In the genomic region with DNA sequence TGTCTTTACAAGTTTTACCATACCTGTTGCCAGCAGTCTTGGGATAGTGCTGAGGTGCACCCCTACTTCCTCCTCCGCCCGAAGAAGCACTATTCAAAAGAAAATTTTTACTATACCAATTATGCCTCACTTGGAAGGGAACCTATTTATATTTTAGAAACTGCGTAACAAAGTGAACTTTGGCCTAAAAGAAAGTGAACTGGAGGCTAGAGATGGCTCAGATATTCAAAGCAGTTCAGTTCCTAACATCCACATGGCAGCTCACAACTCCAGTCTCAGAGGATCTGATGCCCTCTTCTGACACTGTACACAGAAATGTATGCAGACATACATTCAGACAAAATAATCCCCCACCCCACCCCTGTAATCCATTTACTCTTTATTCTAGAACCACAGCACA, we compare ENCODE assay signal across 8 mouse cellular contexts. TPM values are rescaled to one million over a fixed set of nuclear protein-coding genes. Genes with fewer than 3 reads are reported as not detected.
DNase-seq lines count a peak whose midpoint lies in the region; ATAC-seq lines count a peak whose summit lies in the region.

No protein-coding gene starts in this region.

- DNase-seq in kidney, postnatal 36 days: no peak
- DNase-seq in embryonic facial prominence, embryonic 11.5 days (ENCODE audit: low spot score): no peak
- peak; percentile 25 for DNase-seq in naive thymus-derived CD4-positive, alpha-beta T cell, adult 2 months (ENCODE audit: low read depth)
- DNase-seq in yolk sac, embryonic 10.5 days (ENCODE audit: low spot score): no peak
- DNase-seq in urinary bladder, postnatal 4 days (ENCODE audit: low spot score in 2 of 2): no peak
- no peak for DNase-seq in ovary, postnatal 14 days (ENCODE audit: low spot score)

- WGBS in kidney, embryonic 16.5 days: 67% methylated on average over 3 of the region's 3 CpGs
- WGBS in embryonic facial prominence, embryonic 11.5 days: 92% methylated on average over 3 of the region's 3 CpGs
- WGBS in intestine, embryonic 15.5 days: 65% methylated on average over 3 of the region's 3 CpGs

- H3K9me3 ChIP-seq in kidney, embryonic 16.5 days (ENCODE audit: low read length): no peaks in the 10 kb centered on the region
- H3K9me3 ChIP-seq in embryonic facial prominence, embryonic 11.5 days (replicated peaks; ENCODE audit: control insufficient read depth, low read length): no peaks in the 10 kb centered on the region
- no peaks in the 10 kb centered on the region for H3K9me3 ChIP-seq in intestine, embryonic 15.5 days

- H3K27me3 ChIP-seq in kidney, embryonic 16.5 days (ENCODE audit: insufficient read depth, low read length): no peaks in the 10 kb centered on the region
- no peaks in the 10 kb centered on the region for H3K27me3 ChIP-seq in embryonic facial prominence, embryonic 11.5 days (ENCODE audit: control insufficient read depth, insufficient read depth, low read length)
- no peaks in the 10 kb centered on the region for H3K27me3 ChIP-seq in intestine, embryonic 15.5 days (replicated peaks)

- H3K36me3 ChIP-seq in kidney, embryonic 16.5 days (ENCODE audit: insufficient read depth, low read length): peaks cover 52% of the 10 kb centered on the region
- H3K36me3 ChIP-seq in embryonic facial prominence, embryonic 11.5 days (replicated peaks; ENCODE audit: control insufficient read depth, insufficient read depth, low read depth, low read length): peaks cover 28% of the 10 kb centered on the region
- H3K36me3 ChIP-seq in intestine, embryonic 15.5 days: peaks cover 26% of the 10 kb centered on the region

- H3K4me1 ChIP-seq in kidney, embryonic 16.5 days (ENCODE audit: insufficient read depth, low read length): peaks cover 20% of the 10 kb centered on the region
- no peaks in the 10 kb centered on the region for H3K4me1 ChIP-seq in embryonic facial prominence, embryonic 11.5 days (ENCODE audit: control insufficient read depth, insufficient read depth, low read length)
- peaks cover 6% of the 10 kb centered on the region for H3K4me1 ChIP-seq in intestine, embryonic 15.5 days (replicated peaks)

- no peak for ATAC-seq in kidney, embryonic 16.5 days (ENCODE audit: low FRiP score, low TSS enrichment)
- ATAC-seq in embryonic facial prominence, embryonic 11.5 days (replicated peaks; ENCODE audit: insufficient number of reproducible peaks, low FRiP score, low TSS enrichment, low read depth): no peak
- ATAC-seq in intestine, embryonic 15.5 days: no peak

- H3K4me3 ChIP-seq in kidney, embryonic 16.5 days (ENCODE audit: low read length): peak overlapping the region; percentile 95
- H3K4me3 ChIP-seq in embryonic facial prominence, embryonic 11.5 days (ENCODE audit: low read depth, low read length): peak overlapping the region; percentile 100
- peak overlapping the region; percentile 89 for H3K4me3 ChIP-seq in intestine, embryonic 15.5 days (replicated peaks)

- H3K27ac ChIP-seq in kidney, embryonic 16.5 days (ENCODE audit: low read length): no peak overlapping the region; the same call in 1 of the 2 replicates
- no peak overlapping the region for H3K27ac ChIP-seq in embryonic facial prominence, embryonic 11.5 days (replicated peaks; ENCODE audit: low read depth, low read length)
- no peak overlapping the region for H3K27ac ChIP-seq in intestine, embryonic 15.5 days

- H3K4me2 ChIP-seq in kidney, embryonic 16.5 days (replicated peaks; ENCODE audit: low read depth, low read length): peak overlapping the region; percentile 80
- H3K4me2 ChIP-seq in embryonic facial prominence, embryonic 11.5 days (ENCODE audit: low read depth, low read length): peak overlapping the region; percentile 49
- H3K4me2 ChIP-seq in intestine, embryonic 15.5 days (replicated peaks): peak overlapping the region; percentile 76

- peak overlapping the region; percentile 94; the same call in 1 of the 2 replicates for H3K9ac ChIP-seq in kidney, embryonic 16.5 days (replicated peaks; ENCODE audit: low read length)
- H3K9ac ChIP-seq in embryonic facial prominence, embryonic 11.5 days (replicated peaks; ENCODE audit: low read length): peak overlapping the region; percentile 100; the same call in 1 of the 2 replicates
- H3K9ac ChIP-seq in intestine, embryonic 15.5 days: peak overlapping the region; percentile 100; the same call in 1 of the 2 replicates

RNA-seq across cellular contexts. Expression of gene Eif4g2, which starts 2.0 kb away (rescaled TPM):
- polyA plus RNA-seq in kidney, embryonic 16.5 days (2015; fragmentation: Nextera tagmentation; extraction: Ambion mirVana): 856 and 968 TPM in 2 replicates
- polyA plus RNA-seq in embryonic facial prominence, embryonic 11.5 days (2014; fragmentation: Nextera tagmentation; extraction: Ambion mirVana): 1,788 and 1,988 TPM in 2 replicates
- 632 and 726 TPM in 2 replicates for polyA plus RNA-seq in intestine, embryonic 15.5 days (2015; fragmentation: Nextera tagmentation; extraction: Ambion mirVana)

RNA-seq across cellular contexts. Expression of gene Ctr9, which starts 52.1 kb away (rescaled TPM):
- polyA plus RNA-seq in kidney, embryonic 16.5 days (2015; fragmentation: Nextera tagmentation; extraction: Ambion mirVana): 79.0 and 81.2 TPM in 2 replicates
- 82.7 and 88.1 TPM in 2 replicates for polyA plus RNA-seq in embryonic facial prominence, embryonic 11.5 days (2014; fragmentation: Nextera tagmentation; extraction: Ambion mirVana)
- 51.3 and 54.6 TPM in 2 replicates for polyA plus RNA-seq in intestine, embryonic 15.5 days (2015; fragmentation: Nextera tagmentation; extraction: Ambion mirVana)
